Mouse (Mus musculus): ENCODE measurements at regions not wholly inside any gene's neighbourhood (a gene's known extent, or its start where the extent isn't known, plus 50 kb on each side); places are given as distances from the start of the nearest gene placed in this dataset.

DNA sequence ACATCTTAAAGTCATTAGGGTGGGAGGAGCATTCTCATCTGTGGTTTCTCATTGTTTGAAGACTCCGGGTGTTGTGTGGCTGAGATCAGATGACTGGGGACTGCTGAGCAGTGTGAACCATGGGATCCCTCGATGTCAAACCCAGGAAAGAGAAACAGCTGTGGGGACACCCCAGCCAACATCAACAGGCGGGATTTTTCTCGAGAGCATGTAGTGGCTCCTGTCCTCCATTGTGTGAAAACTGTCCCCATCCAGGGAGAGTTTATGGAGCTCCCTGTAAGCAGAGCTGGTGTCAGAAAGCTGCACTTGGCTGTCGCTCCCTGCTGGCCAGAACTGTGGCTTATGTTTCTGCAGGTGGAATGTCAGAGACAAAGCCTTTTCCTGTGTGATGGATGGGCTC, 210.7 kb upstream of the Bmper start:
- Histone ChIP-seq H3K4me2 (replicated peaks) (peak overlapping the region; percentile 16; the same call in 1 of the 2 replicates), H3K4me1 (replicated peaks; ENCODE audit: control insufficient read depth, insufficient read depth, low read length) (peaks cover 30% of the 10 kb centered on the region), H3K27ac (no peak overlapping the region), H3K36me3 (replicated peaks; ENCODE audit: control insufficient read depth, insufficient read depth) (no peaks in the 10 kb centered on the region), H3K9ac (no peak overlapping the region), H3K27me3 (ENCODE audit: control insufficient read depth, insufficient read depth, low read length) (peaks cover 11% of the 10 kb centered on the region), H3K9me3 (ENCODE audit: control insufficient read depth, low read length) (no peaks in the 10 kb centered on the region), H3K4me3 (replicated peaks; ENCODE audit: low read length) (no peak overlapping the region)
- WGBS, result 9% methylated on average over 5 of the region's 5 CpGs
- DNase-seq (ENCODE audit: low spot score) (no peak), ATAC-seq (ENCODE audit: low FRiP score) (no peak)

DNA sequence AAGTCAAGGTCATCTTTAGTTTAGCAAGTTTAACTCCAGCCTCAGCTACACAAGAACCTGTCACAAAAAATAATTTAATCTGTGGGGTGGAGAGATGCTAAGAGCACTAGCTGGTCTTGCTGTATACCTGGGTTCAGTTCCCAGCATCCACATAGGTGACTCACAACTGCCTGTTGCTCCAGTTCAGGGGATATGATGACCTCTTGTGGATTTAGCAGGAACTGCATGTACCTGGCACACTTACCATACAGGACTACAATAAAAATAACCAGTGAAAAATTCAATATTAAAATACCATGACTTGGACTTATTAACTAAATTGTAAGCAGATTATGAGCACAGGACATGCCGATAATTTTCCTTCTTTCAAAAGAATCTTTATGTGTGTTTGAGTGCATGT, 206.1 kb upstream of the Bmper start:
- H3K4me1 ChIP-seq (replicated peaks; ENCODE audit: control insufficient read depth, insufficient read depth, low read length), result peaks cover 7% of the 10 kb centered on the region; the same call in 1 of the 2 replicates
- no peak overlapping the region for H3K4me3 ChIP-seq (replicated peaks; ENCODE audit: low read length)
- no peaks in the 10 kb centered on the region for H3K9me3 ChIP-seq (ENCODE audit: control insufficient read depth, low read length)
- H3K4me2 ChIP-seq (replicated peaks), result no peak overlapping the region
- 100% methylated on average over 1 of the region's 1 CpGs for WGBS
- H3K27me3 ChIP-seq (ENCODE audit: control insufficient read depth, insufficient read depth, low read length), result no peaks in the 10 kb centered on the region
- no peak overlapping the region for H3K9ac ChIP-seq
- no peaks in the 10 kb centered on the region for H3K36me3 ChIP-seq (replicated peaks; ENCODE audit: control insufficient read depth, insufficient read depth)
- ATAC-seq (ENCODE audit: low FRiP score) (no peak), DNase-seq (ENCODE audit: low spot score) (no peak)
- H3K27ac ChIP-seq, result no peak overlapping the region

DNA sequence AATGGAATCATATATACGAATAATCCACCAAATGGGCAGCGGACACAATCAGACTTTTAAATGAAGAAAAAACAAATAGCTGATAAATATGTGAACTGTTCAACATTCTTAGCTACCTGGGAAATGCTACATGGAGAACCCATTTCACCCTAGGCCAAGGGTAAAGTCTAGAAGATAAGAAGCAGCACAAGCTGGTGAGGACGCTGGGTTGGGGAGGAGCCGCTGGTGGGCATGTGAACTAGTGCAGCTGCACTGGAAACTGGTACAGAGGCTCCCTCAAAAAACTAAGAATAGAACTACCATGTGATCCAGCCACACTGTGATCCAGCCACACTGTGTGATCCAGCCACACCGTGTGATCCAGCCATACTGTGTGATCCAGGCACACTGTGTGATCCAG, 198.8 kb upstream of the Bmper start:
- H3K36me3 ChIP-seq (replicated peaks; ENCODE audit: control insufficient read depth, insufficient read depth), result no peaks in the 10 kb centered on the region
- H3K9ac ChIP-seq, result no peak overlapping the region
- no peaks in the 10 kb centered on the region for H3K4me1 ChIP-seq (replicated peaks; ENCODE audit: control insufficient read depth, insufficient read depth, low read length)
- DNase-seq (ENCODE audit: low spot score) (no peak), ATAC-seq (ENCODE audit: low FRiP score) (no peak)
- WGBS, result 90% methylated on average over 5 of the region's 5 CpGs
- no peak overlapping the region for H3K4me2 ChIP-seq (replicated peaks)
- no peak overlapping the region for H3K4me3 ChIP-seq (replicated peaks; ENCODE audit: low read length)
- H3K27ac ChIP-seq, result no peak overlapping the region
- H3K9me3 ChIP-seq (ENCODE audit: control insufficient read depth, low read length), result no peaks in the 10 kb centered on the region
- no peaks in the 10 kb centered on the region for H3K27me3 ChIP-seq (ENCODE audit: control insufficient read depth, insufficient read depth, low read length)

DNA sequence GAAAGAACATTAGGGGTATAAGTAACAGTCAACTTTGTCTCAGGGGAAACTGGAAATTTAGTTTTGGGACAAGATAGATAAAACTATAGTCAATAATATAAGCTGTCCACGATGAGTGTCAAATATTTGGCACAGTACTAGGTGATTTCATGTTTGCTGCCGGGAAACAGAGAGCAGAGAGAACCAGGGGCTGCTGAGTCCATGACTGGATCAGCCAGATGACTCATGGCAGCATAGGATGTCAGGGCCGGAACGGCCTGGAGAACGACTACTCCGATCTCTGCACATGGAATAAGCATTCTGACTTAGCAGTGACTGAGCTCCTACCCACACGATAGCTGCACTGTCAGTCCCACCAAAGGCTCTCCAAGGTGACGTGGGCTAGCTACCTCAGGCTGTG, 197.6 kb upstream of the Bmper start:
- H3K4me3 ChIP-seq (replicated peaks; ENCODE audit: low read length), result no peak overlapping the region
- 93% methylated on average over 8 of the region's 8 CpGs for WGBS
- H3K27ac ChIP-seq, result no peak overlapping the region
- H3K27me3 ChIP-seq (ENCODE audit: control insufficient read depth, insufficient read depth, low read length), result no peaks in the 10 kb centered on the region
- H3K4me1 ChIP-seq (replicated peaks; ENCODE audit: control insufficient read depth, insufficient read depth, low read length), result no peaks in the 10 kb centered on the region
- H3K36me3 ChIP-seq (replicated peaks; ENCODE audit: control insufficient read depth, insufficient read depth), result no peaks in the 10 kb centered on the region
- no peak overlapping the region for H3K4me2 ChIP-seq (replicated peaks)
- DNase-seq (ENCODE audit: low spot score) (no peak), ATAC-seq (ENCODE audit: low FRiP score) (no peak)
- no peak overlapping the region for H3K9ac ChIP-seq
- H3K9me3 ChIP-seq (ENCODE audit: control insufficient read depth, low read length), result no peaks in the 10 kb centered on the region

DNA sequence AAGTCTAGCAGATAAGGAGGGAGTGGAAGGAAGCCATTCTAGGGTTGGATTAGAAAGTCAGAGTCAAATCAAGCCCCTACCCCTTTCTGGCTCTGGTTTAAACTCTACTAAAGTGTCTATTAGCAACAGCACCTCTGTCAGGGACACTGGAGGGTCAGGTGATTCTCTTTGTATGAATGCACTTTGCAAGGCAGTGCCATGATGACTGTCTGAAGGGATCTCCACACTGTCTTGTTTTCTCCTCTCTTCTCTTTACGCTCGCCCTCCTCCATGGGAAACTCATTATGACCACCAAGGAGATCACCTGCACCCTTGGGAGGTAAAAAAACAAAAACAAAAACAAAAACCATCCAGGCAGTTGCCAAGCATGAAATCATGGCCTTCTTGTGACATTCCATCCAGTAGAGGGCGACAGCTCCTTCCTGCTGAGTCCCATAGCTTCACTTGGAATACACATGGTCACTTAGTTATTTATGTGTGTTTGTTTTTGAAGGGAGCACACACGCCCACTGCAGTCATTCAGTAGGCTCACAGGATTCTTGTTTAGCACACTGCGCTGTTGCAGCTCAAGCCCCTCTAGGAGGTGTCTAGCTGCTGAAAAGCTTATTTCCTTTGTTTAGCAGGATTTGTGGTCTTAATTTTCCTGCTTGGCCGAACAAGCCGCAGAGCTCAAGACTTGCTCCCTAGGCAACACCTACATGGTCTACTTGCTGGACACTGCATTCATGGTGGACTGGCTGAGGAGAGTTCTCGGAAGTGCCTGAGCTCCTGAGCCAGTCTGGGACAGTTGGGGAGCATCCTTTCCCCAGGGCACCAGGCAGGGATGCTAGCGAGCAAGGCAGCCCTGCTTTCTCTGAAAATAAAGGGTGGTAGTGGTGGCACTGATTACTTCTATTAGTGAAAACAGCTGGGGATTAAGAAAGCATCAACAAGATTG, 195.2 kb upstream of the Bmper start:
- WGBS, result 46% methylated on average over 9 of the region's 9 CpGs
- DNase-seq (ENCODE audit: low spot score) (peak; percentile 85), ATAC-seq (ENCODE audit: low FRiP score) (peak; percentile 69)
- 0 out of 2 replicates have a peak overlapping the region, but pooled peaks have one; percentile 11 for H3K27ac ChIP-seq
- H3K36me3 ChIP-seq (replicated peaks; ENCODE audit: control insufficient read depth, insufficient read depth), result no peaks in the 10 kb centered on the region
- no peak overlapping the region for H3K4me2 ChIP-seq (replicated peaks)
- H3K27me3 ChIP-seq (ENCODE audit: control insufficient read depth, insufficient read depth, low read length), result no peaks in the 10 kb centered on the region
- H3K9ac ChIP-seq, result no peak overlapping the region
- no peaks in the 10 kb centered on the region for H3K4me1 ChIP-seq (replicated peaks; ENCODE audit: control insufficient read depth, insufficient read depth, low read length)
- H3K9me3 ChIP-seq (ENCODE audit: control insufficient read depth, low read length), result no peaks in the 10 kb centered on the region
- H3K4me3 ChIP-seq (replicated peaks; ENCODE audit: low read length), result no peak overlapping the region

DNA sequence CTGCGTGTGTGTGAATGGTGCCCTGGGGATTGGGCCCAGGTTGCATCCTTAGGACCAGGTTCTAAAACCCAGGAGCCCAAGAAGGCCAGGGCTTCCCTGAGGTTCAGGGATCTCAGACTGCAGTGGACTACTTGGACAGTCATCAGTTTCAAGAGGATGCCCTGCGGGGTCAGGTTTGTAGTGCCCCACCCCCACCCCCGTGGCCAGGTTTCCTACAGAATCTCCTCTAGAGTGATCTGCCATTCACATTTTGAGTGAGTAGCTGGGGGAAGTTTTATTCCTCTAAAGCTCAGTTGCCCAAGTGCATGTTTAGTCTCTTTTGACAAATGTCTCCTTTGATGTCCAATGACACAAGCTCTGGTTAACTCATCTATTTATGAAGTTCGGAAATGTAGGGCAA, 193.5 kb upstream of the Bmper start:
- Histone ChIP-seq H3K9me3 (ENCODE audit: control insufficient read depth, low read length) (no peaks in the 10 kb centered on the region), H3K4me1 (replicated peaks; ENCODE audit: control insufficient read depth, insufficient read depth, low read length) (no peaks in the 10 kb centered on the region), H3K36me3 (replicated peaks; ENCODE audit: control insufficient read depth, insufficient read depth) (no peaks in the 10 kb centered on the region), H3K4me2 (replicated peaks) (no peak overlapping the region), H3K27ac (no peak overlapping the region), H3K9ac (no peak overlapping the region), H3K27me3 (ENCODE audit: control insufficient read depth, insufficient read depth, low read length) (no peaks in the 10 kb centered on the region), H3K4me3 (replicated peaks; ENCODE audit: low read length) (no peak overlapping the region)
- DNase-seq (ENCODE audit: low spot score), result no peak
- WGBS, result 76% methylated on average over 4 of the region's 4 CpGs
- ATAC-seq (ENCODE audit: low FRiP score), result no peak

DNA sequence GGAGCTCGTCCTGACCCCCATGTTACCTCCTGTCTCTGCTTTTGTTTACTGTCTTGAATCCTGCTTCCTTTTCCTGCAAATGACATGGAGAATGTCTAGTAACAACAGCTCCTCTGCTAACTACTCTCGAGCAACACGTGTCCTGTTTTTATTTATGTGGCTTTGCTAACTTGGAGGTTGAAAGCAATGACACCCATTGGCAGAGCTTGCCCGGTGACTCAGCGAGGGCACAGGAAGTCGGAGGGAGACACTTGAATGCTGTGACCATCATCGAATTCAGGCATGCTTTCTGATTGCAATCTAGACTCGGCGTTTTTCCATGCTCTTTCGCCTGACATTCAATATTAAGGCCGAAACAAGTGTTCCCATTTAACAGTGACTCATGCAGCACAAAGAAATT, 192.7 kb upstream of the Bmper start:
- H3K4me1 ChIP-seq (replicated peaks; ENCODE audit: control insufficient read depth, insufficient read depth, low read length), result no peaks in the 10 kb centered on the region
- 0 out of 2 replicates have a peak, but pooled peaks cover 2% of the 10 kb centered on the region for H3K27me3 ChIP-seq (ENCODE audit: control insufficient read depth, insufficient read depth, low read length)
- DNase-seq (ENCODE audit: low spot score) (no peak), ATAC-seq (ENCODE audit: low FRiP score) (no peak)
- WGBS, result 87% methylated on average over 11 of the region's 11 CpGs
- no peak overlapping the region for H3K9ac ChIP-seq
- no peaks in the 10 kb centered on the region for H3K9me3 ChIP-seq (ENCODE audit: control insufficient read depth, low read length)
- H3K4me2 ChIP-seq (replicated peaks), result no peak overlapping the region
- H3K4me3 ChIP-seq (replicated peaks; ENCODE audit: low read length), result no peak overlapping the region
- no peaks in the 10 kb centered on the region for H3K36me3 ChIP-seq (replicated peaks; ENCODE audit: control insufficient read depth, insufficient read depth)
- no peak overlapping the region for H3K27ac ChIP-seq

DNA sequence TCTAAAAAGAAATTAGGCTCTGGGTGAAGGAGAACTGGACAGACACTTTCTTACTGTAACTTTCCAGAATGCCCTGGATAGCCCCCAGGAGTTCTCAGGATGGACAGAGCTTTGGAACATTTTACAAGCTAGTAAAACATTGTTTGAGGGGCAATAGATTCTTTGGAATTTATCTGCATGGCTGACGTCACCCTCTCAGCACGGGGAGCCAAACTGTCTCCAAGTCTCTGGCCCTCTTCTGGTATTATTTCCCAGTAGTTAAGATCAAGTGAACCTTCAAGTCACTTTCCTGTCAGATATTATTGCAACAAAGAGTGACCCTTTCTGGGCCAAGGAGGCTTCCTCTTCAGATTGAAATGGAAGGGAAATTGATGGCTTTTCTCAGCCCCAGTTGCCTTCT, 192.3 kb upstream of the Bmper start:
- no peaks in the 10 kb centered on the region for H3K36me3 ChIP-seq (replicated peaks; ENCODE audit: control insufficient read depth, insufficient read depth)
- no peaks in the 10 kb centered on the region for H3K9me3 ChIP-seq (ENCODE audit: control insufficient read depth, low read length)
- no peaks in the 10 kb centered on the region for H3K4me1 ChIP-seq (replicated peaks; ENCODE audit: control insufficient read depth, insufficient read depth, low read length)
- no peak overlapping the region for H3K9ac ChIP-seq
- 0 out of 2 replicates have a peak, but pooled peaks cover 4% of the 10 kb centered on the region for H3K27me3 ChIP-seq (ENCODE audit: control insufficient read depth, insufficient read depth, low read length)
- no peak overlapping the region for H3K27ac ChIP-seq
- ATAC-seq (ENCODE audit: low FRiP score) (no peak), DNase-seq (ENCODE audit: low spot score) (no peak)
- H3K4me2 ChIP-seq (replicated peaks), result no peak overlapping the region
- no peak overlapping the region for H3K4me3 ChIP-seq (replicated peaks; ENCODE audit: low read length)
- WGBS, result 66% methylated on average over 2 of the region's 2 CpGs

DNA sequence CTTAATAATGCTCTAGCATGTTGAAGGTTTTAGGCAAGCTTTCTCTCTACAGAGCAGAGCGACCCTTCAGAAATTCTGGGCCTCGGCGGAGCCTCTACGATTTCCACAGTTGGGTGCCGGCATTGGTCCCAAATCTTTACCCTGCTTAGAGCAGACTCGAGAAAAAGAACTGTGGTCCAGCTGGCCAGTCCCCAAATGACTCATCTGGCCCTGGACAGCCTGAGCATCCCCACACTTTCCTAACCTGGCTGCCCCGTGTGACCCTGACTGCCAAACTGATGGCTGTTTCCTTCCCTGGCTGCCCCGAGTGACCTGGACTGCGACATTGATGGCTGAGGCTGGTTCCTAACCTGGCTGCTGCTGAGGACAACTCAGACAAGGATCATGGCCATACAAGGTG, 191.0 kb upstream of the Bmper start:
- Histone ChIP-seq H3K36me3 (replicated peaks; ENCODE audit: control insufficient read depth, insufficient read depth) (no peaks in the 10 kb centered on the region), H3K4me2 (replicated peaks) (no peak overlapping the region), H3K9ac (no peak overlapping the region), H3K27ac (no peak overlapping the region), H3K4me3 (replicated peaks; ENCODE audit: low read length) (no peak overlapping the region), H3K27me3 (ENCODE audit: control insufficient read depth, insufficient read depth, low read length) (0 out of 2 replicates have a peak, but pooled peaks cover 4% of the 10 kb centered on the region), H3K4me1 (replicated peaks; ENCODE audit: control insufficient read depth, insufficient read depth, low read length) (peaks cover 12% of the 10 kb centered on the region; the same call in 1 of the 2 replicates), H3K9me3 (ENCODE audit: control insufficient read depth, low read length) (no peaks in the 10 kb centered on the region)
- ATAC-seq (ENCODE audit: low FRiP score) (no peak), DNase-seq (ENCODE audit: low spot score) (no peak)
- WGBS, result 88% methylated on average over 9 of the region's 9 CpGs
